Mouse (Mus musculus): Measurements from ENCODE around the gene Rasgef1c. TPM values are rescaled to one million over a fixed set of nuclear protein-coding genes. Genes with fewer than 3 reads are reported as not detected.

Gene Rasgef1c
- polyA plus RNA-seq, 1 experiment from 2014 or later, result 0.13 TPM

DNA sequence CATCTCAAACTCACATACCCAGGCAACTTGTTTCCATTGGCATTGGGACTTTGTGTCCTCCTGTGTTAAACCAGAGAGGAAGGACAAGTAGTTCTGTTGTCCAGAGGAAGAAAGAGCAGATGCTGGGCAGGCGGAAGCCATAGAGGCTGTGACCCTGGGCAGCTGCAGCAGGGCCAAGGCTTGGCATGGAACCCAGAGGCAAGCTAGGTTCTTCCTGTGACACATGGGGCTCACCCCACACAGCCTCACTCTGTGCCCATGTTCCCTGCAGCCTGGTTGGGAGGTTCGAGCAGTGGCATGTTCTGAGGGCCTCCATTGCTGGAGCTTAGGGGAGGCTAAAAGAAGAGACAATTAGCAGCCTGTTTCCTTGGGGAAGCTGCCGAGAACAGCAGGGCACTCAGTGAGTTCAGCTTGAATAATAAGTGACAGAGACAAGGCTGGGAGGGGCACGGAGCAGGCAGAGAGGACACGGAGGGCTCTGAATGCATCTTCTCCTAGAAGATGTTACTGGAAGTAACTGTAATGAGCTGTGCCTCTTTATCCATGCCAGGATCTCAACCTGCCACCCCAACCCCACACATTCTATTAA lies 29.5 kb downstream of the Rasgef1c start:
- Histone ChIP-seq H3K9me3 (replicated peaks; ENCODE audit: control insufficient read depth, low read length) (no peaks in the 10 kb centered on the region), H3K36me3 (ENCODE audit: control insufficient read depth, insufficient read depth, low read length) (no peaks in the 10 kb centered on the region), H3K4me2 (no peak overlapping the region), H3K27me3 (ENCODE audit: control insufficient read depth, insufficient read depth, low read length) (peaks cover 33% of the 10 kb centered on the region), H3K4me1 (ENCODE audit: control insufficient read depth, insufficient read depth, low read length) (peaks cover 9% of the 10 kb centered on the region), H3K4me3 (ENCODE audit: low read depth, low read length) (no peak overlapping the region), H3K9ac (ENCODE audit: low read depth, low read length) (no peak overlapping the region), H3K27ac (ENCODE audit: low read depth, low read length) (no peak overlapping the region)
- 53% methylated on average over 5 of the region's 5 CpGs for WGBS (ENCODE audit: insufficient replicate concordance)
- no peak for ATAC-seq (replicated peaks; ENCODE audit: insufficient number of reproducible peaks, low FRiP score, low TSS enrichment)

DNA sequence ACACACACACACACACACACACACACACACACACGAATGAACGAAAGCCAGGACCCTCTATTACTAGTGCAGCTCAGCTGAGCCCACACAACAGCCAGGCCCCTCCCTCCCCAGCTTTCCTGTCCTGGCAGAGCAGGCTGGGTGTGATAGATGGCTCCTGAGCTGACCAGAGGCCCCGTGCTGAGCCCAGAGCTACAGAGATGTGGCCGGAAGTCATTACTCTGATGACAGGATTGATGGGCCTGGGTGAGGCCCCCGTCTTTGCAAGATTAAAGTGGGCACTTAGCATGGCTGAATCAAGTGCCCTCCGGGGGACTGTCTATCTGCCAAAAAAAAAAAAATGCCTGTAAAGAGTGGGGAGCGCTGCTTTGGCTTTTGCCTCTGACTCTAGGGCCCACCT lies 30.2 kb downstream of the Rasgef1c start:
- WGBS (ENCODE audit: insufficient replicate concordance), result 13% methylated on average over 7 of the region's 7 CpGs
- H3K27ac ChIP-seq (ENCODE audit: low read depth, low read length), result no peak overlapping the region
- H3K9me3 ChIP-seq (replicated peaks; ENCODE audit: control insufficient read depth, low read length), result no peaks in the 10 kb centered on the region
- peaks cover 32% of the 10 kb centered on the region for H3K27me3 ChIP-seq (ENCODE audit: control insufficient read depth, insufficient read depth, low read length)
- H3K4me1 ChIP-seq (ENCODE audit: control insufficient read depth, insufficient read depth, low read length), result peaks cover 12% of the 10 kb centered on the region
- no peaks in the 10 kb centered on the region for H3K36me3 ChIP-seq (ENCODE audit: control insufficient read depth, insufficient read depth, low read length)
- peak overlapping the region; percentile 27 for H3K4me2 ChIP-seq
- H3K4me3 ChIP-seq (ENCODE audit: low read depth, low read length), result no peak overlapping the region
- no peak overlapping the region for H3K9ac ChIP-seq (ENCODE audit: low read depth, low read length)
- 0 out of 2 replicates have a peak, but pooled peaks have one; percentile 59 for ATAC-seq (replicated peaks; ENCODE audit: insufficient number of reproducible peaks, low FRiP score, low TSS enrichment)

DNA sequence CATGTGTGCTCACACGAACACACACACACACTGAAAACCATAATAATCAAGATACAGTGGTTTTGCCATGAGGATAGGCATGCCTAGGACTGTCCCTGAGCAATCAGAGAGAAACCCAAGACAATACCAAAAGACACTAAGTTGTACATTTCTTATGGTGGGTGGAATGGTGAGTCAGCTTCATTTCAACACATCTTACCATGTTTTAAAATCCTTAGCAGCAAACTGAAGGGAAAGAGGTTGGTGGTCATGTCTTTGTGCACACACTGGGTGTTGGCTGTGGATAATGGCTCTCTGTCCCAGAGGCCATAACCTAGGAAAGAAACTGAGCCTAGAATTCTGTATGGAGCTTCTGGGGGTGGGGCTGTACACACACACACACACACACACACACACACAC lies 32.2 kb downstream of the Rasgef1c start:
- H3K27me3 ChIP-seq (ENCODE audit: control insufficient read depth, insufficient read depth, low read length), result peaks cover 19% of the 10 kb centered on the region
- no peaks in the 10 kb centered on the region for H3K36me3 ChIP-seq (ENCODE audit: control insufficient read depth, insufficient read depth, low read length)
- no peak overlapping the region for H3K9ac ChIP-seq (ENCODE audit: low read depth, low read length)
- H3K4me2 ChIP-seq, result no peak overlapping the region
- no peak overlapping the region for H3K27ac ChIP-seq (ENCODE audit: low read depth, low read length)
- WGBS (ENCODE audit: insufficient replicate concordance), result 85% methylated on average over 1 of the region's 1 CpGs
- H3K9me3 ChIP-seq (replicated peaks; ENCODE audit: control insufficient read depth, low read length), result no peaks in the 10 kb centered on the region
- no peak overlapping the region for H3K4me3 ChIP-seq (ENCODE audit: low read depth, low read length)
- peaks cover 12% of the 10 kb centered on the region for H3K4me1 ChIP-seq (ENCODE audit: control insufficient read depth, insufficient read depth, low read length)
- no peak for ATAC-seq (replicated peaks; ENCODE audit: insufficient number of reproducible peaks, low FRiP score, low TSS enrichment)

DNA sequence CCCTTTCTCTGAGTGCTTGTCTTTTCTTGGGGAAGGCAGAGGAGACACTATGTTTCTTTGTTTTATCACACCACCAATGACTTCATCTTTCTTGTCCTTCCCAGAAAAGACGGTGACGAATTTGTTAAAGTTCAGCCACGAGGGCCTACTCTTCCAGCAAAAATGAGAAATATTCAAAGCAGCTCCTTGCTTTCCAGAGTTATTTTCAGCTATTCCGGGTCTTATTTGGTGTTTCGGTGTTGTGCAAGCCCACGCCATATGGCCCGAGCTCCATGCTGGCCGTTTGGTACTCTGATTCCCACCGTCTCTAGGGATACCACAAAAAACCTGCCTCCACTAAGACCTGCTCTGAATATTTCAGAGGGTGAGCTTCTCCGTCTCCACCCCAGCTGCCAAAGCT lies 32.7 kb downstream of the Rasgef1c start:
- no peak overlapping the region for H3K4me2 ChIP-seq
- ATAC-seq (replicated peaks; ENCODE audit: insufficient number of reproducible peaks, low FRiP score, low TSS enrichment), result no peak
- H3K4me3 ChIP-seq (ENCODE audit: low read depth, low read length), result no peak overlapping the region
- H3K9ac ChIP-seq (ENCODE audit: low read depth, low read length), result no peak overlapping the region
- H3K27ac ChIP-seq (ENCODE audit: low read depth, low read length), result 0 out of 2 replicates have a peak overlapping the region, but pooled peaks have one; percentile 3
- 65% methylated on average over 10 of the region's 10 CpGs for whole genome bisulfite sequencing (ENCODE audit: insufficient replicate concordance)
- H3K27me3 ChIP-seq (ENCODE audit: control insufficient read depth, insufficient read depth, low read length), result peaks cover 19% of the 10 kb centered on the region
- H3K9me3 ChIP-seq (replicated peaks; ENCODE audit: control insufficient read depth, low read length), result no peaks in the 10 kb centered on the region
- H3K4me1 ChIP-seq (ENCODE audit: control insufficient read depth, insufficient read depth, low read length), result peaks cover 12% of the 10 kb centered on the region
- no peaks in the 10 kb centered on the region for H3K36me3 ChIP-seq (ENCODE audit: control insufficient read depth, insufficient read depth, low read length)

DNA sequence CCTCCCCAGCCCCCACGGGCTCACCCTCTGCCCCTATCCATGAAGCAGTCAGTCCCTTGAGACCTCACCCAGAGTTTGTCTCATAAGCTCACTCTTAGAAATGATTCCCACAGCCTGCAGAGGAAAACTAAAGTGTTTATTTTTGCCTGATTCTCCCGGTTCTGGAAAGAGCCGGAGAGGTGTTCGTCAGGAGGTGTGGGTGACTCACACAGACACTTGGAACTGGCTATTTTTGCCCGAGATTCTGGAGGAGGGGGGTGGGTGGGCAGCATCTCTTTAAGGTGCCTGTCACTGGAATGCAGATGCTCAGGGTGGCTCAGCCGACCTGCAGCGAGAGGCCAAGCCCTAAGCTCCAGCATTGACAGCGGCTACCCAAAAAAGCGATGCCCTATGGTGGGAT lies 34.8 kb downstream of the Rasgef1c start:
- ATAC-seq (replicated peaks; ENCODE audit: insufficient number of reproducible peaks, low FRiP score, low TSS enrichment), result no peak
- Histone ChIP-seq H3K4me3 (ENCODE audit: low read depth, low read length) (no peak overlapping the region), H3K9ac (ENCODE audit: low read depth, low read length) (no peak overlapping the region), H3K4me2 (no peak overlapping the region), H3K27ac (ENCODE audit: low read depth, low read length) (no peak overlapping the region), H3K4me1 (ENCODE audit: control insufficient read depth, insufficient read depth, low read length) (peaks cover 9% of the 10 kb centered on the region), H3K9me3 (replicated peaks; ENCODE audit: control insufficient read depth, low read length) (no peaks in the 10 kb centered on the region), H3K36me3 (ENCODE audit: control insufficient read depth, insufficient read depth, low read length) (no peaks in the 10 kb centered on the region), H3K27me3 (ENCODE audit: control insufficient read depth, insufficient read depth, low read length) (peaks cover 13% of the 10 kb centered on the region; the same call in 1 of the 2 replicates)
- 47% methylated on average over 9 of the region's 9 CpGs for WGBS (ENCODE audit: insufficient replicate concordance)

DNA sequence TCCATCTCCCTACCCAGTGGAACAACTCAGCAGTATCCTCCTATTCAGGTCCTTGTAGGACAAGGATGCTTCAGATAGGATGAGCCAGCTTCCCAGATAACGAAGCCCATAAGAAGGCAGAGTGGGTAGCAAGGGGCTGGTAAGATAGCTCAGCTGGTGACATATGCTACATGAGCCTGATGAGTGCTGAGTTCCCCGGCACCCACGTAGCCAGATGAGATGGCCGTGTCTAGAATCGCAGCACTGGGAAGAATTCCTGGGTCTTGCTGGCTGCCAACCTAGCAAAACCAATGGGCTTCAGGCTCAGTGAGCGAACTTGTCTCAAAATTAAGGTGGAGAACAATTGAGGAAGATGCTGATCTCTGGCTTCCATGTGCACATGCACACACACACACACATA lies 36.1 kb downstream of the Rasgef1c start:
- Histone ChIP-seq H3K27me3 (ENCODE audit: control insufficient read depth, insufficient read depth, low read length) (peaks cover 13% of the 10 kb centered on the region; the same call in 1 of the 2 replicates), H3K4me2 (no peak overlapping the region), H3K36me3 (ENCODE audit: control insufficient read depth, insufficient read depth, low read length) (no peaks in the 10 kb centered on the region), H3K9me3 (replicated peaks; ENCODE audit: control insufficient read depth, low read length) (no peaks in the 10 kb centered on the region), H3K4me3 (ENCODE audit: low read depth, low read length) (no peak overlapping the region), H3K27ac (ENCODE audit: low read depth, low read length) (no peak overlapping the region), H3K4me1 (ENCODE audit: control insufficient read depth, insufficient read depth, low read length) (0 out of 2 replicates have a peak, but pooled peaks cover 3% of the 10 kb centered on the region), H3K9ac (ENCODE audit: low read depth, low read length) (no peak overlapping the region)
- WGBS (ENCODE audit: insufficient replicate concordance), result 84% methylated on average over 6 of the region's 6 CpGs
- ATAC-seq (replicated peaks; ENCODE audit: insufficient number of reproducible peaks, low FRiP score, low TSS enrichment), result no peak

DNA sequence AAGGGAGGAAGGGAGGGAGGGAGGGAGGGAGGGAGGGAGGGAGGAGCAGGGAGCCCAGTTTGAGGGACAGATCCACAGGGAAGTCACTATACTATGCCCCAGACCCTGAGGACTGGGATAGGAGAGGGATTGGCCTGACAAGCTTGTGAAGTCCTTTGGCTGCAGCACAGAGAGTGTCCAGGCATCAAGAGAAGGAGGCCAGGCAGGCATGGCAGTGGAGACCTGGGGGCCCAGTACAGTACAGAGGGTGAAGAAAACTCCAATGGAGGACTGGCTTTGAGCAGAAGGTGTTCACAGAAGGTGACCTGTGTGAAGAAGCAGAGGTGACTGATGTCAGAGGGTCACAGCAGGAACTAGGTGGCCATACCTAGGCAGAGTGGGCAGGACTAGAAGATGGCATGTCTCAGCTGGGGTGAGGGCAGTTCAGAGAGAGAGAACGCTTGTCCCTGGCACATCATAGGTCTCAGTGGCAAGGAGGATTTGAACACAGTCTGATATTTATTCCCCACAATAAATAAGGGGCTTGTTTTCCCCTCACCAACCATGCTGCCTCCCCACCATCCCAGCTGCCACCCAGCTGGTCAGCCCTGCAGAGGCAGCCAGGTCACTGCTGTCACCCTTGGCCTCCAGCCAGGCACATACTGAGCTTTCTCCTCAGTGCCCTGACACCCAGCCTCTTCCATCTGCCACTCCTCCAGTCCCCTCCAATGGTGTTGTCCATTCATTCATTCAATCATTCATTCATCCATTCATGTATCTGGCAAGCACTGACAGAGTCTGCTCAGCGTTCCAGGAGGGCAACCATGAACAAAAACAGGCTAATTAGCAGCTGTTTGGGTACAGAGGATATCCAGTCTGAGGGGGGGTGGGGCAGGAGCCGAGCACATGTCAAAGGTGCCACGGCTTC lies 36.9 kb downstream of the Rasgef1c start:
- Histone ChIP-seq H3K4me3 (ENCODE audit: low read depth, low read length) (no peak overlapping the region), H3K36me3 (ENCODE audit: control insufficient read depth, insufficient read depth, low read length) (no peaks in the 10 kb centered on the region), H3K9me3 (replicated peaks; ENCODE audit: control insufficient read depth, low read length) (no peaks in the 10 kb centered on the region), H3K9ac (ENCODE audit: low read depth, low read length) (no peak overlapping the region), H3K27ac (ENCODE audit: low read depth, low read length) (no peak overlapping the region), H3K27me3 (ENCODE audit: control insufficient read depth, insufficient read depth, low read length) (peaks cover 11% of the 10 kb centered on the region; the same call in 1 of the 2 replicates), H3K4me1 (ENCODE audit: control insufficient read depth, insufficient read depth, low read length) (0 out of 2 replicates have a peak, but pooled peaks cover 3% of the 10 kb centered on the region), H3K4me2 (no peak overlapping the region)
- 0 out of 2 replicates have a peak, but pooled peaks have one; percentile 31 for ATAC-seq (replicated peaks; ENCODE audit: insufficient number of reproducible peaks, low FRiP score, low TSS enrichment)
- 70% methylated on average over 4 of the region's 4 CpGs for WGBS (ENCODE audit: insufficient replicate concordance)

DNA sequence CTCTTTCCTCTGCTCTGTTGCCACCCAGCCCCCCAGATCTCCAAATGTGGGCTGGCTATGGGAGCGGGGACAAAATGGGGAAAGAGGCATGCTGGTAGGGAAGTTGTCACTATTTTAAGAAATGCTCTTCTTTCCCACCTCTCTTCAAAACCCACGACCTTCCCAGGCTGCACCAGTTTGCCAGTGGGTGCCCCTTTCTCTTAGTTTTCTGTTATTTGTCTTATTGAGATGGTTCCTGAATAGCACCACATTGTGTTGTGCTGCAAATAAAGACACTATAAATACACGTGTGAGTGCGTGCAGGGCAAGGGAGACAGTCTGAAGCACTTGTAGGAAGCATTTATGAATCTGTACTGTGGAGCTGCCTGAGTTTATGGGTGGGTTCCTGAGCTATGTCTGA lies 41.2 kb downstream of the Rasgef1c start:
- 0 out of 2 replicates have a peak, but pooled peaks cover 2% of the 10 kb centered on the region for H3K27me3 ChIP-seq (ENCODE audit: control insufficient read depth, insufficient read depth, low read length)
- H3K9me3 ChIP-seq (replicated peaks; ENCODE audit: control insufficient read depth, low read length), result no peaks in the 10 kb centered on the region
- H3K4me3 ChIP-seq (ENCODE audit: low read depth, low read length), result no peak overlapping the region
- no peak overlapping the region for H3K27ac ChIP-seq (ENCODE audit: low read depth, low read length)
- no peak overlapping the region for H3K9ac ChIP-seq (ENCODE audit: low read depth, low read length)
- no peak for ATAC-seq (replicated peaks; ENCODE audit: insufficient number of reproducible peaks, low FRiP score, low TSS enrichment)
- H3K4me1 ChIP-seq (ENCODE audit: control insufficient read depth, insufficient read depth, low read length), result no peaks in the 10 kb centered on the region
- 61% methylated on average over 4 of the region's 4 CpGs for WGBS (ENCODE audit: insufficient replicate concordance)
- H3K4me2 ChIP-seq, result no peak overlapping the region
- H3K36me3 ChIP-seq (ENCODE audit: control insufficient read depth, insufficient read depth, low read length), result no peaks in the 10 kb centered on the region

Data from heart, embryonic 11.5 days (tissue).